Mouse (Mus musculus): ENCODE measurements at regions not wholly inside any gene's neighbourhood (a gene's known extent, or its start where the extent isn't known, plus 50 kb on each side); places are given as distances from the start of the nearest gene placed in this dataset.
"Not testable (repeated sequence)": the region's sequence is repeated elsewhere in the genome, so short reads cannot be mapped to it uniquely, and the experiment has no call there.

GRCm38 (mm10) chr13:60470426-60471398, 131.0 kb upstream of the Dapk1 start:
- no peak for DNase-seq (ENCODE audit: extremely low read depth, low read depth)

DNA sequence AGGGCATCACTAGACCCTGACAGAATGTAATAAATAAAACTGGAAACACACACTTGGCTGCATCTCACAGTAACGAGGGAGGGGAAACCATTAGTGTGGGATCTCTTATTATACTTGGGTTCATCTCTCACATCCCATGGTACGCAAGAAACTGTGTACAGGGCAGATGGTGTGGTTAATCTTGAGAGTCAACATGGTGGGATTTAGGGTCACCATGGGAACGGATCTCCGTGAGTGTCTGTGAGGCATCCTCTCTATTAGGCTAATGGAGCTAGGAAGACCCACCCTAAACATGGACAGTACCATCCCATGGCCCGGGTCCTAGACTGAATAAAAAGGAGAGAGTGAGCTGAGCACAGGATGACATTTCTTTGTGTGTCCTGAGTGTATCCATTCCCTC, 130.1 kb upstream of the Dapk1 start:
- DNase-seq (ENCODE audit: extremely low read depth, low read depth): no peak

- no peak for DNase-seq (ENCODE audit: extremely low read depth, low read depth)
Measured at GRCm38 (mm10) chr13:60476366-60476765, 125.4 kb upstream of the Dapk1 start.

DNA sequence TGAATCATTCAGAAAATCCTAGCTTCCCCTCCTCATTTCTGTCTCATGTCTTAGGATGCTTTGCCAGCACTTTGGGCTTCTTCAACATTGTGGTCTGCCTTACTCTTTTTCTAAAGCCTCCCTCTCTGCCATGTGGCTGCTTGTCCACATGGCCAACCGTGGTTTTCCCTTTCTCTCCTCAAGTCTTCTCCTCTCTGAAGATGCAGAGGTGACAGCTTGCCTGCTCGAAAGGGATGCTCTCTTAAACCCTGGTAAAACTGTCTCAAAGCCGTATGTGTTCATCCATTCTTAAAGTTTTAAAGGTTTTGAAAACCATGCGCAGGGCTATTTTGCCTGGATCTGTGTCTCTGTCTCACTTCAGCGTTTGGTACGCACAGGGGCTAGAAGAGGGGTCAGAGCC, 123.4 kb upstream of the Dapk1 start:
- no peak for DNase-seq (ENCODE audit: extremely low read depth, low read depth)

DNA sequence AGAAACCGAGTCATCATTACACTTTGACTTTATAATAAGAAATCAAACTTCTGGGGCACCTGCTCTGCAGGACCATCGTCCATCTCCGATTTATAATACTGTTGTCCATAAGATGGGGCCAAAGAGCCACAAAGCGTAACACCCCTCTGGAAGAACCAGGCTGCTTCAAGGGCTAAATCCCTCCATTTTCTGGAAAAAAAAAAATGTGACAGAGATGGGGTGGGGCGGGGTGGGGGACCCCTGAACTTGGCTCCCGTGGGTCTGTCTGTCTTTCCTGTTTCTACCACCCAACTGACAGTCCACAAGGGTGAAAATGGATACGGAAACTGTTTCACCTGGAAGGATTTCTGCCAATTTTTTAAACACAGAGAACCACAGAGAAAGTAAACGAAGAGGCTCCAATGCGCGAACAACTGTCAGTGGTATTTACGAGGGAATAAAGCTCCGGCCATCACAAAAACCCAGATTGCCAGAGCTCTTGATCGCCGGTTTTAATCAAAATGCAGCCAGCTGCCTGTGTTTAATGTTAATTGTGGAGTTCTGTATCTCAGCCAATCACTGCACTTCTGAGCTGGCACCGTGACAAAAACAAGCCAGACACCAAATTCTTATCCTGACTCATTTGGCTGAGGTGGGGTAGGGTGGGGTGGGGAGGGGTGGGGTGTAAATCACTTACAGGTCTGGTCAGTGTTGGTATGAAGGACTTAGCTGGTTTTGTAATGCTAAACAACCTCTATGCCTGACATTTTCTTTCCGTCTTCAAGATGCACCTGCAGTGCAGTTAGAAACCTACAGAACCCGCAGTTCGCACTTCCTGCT, 122.5 kb upstream of the Dapk1 start:
- no peak for DNase-seq (ENCODE audit: extremely low read depth, low read depth)

DNA sequence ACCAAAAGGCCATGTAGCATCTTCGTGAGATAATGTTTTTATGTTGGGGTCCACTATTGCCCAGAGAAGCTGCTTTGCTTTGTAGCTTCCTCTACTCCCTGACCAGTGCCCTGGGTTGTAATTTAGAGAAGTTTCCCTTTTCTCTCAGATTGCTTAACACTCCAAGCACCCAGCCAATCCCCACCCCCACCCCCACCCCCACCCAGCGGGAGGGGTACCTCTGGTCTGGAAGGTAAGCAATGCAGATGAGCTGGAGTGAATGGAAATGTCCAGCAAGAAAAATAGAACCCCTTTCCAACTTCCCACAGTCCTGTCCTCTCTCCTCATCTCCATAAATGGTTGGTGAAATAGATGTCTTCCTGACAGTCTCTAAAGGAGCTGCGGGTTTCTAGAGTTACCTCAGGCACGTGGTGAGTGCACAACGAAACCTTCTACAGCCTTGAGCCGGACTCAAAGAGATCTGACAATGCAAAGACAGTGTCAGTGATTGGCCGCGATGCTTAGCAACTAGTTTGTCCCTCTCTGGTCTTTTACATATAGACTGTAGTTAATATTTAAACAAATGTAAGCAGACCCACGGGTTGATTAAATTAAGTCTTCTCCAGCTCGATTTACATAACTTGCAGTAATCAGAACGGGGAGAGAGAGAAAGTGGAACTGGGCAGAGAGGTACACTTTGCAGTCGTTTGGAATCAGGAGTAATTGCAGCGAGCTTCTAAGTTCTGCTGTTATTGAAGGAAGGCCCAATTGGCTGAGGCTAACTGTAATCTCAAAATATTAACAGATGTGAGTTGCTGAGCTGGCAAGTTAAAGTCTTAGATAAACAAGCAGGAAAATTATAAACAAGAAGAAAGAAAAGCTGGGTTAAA, 121.7 kb upstream of the Dapk1 start:
- no peak for DNase-seq (ENCODE audit: extremely low read depth, low read depth)

DNA sequence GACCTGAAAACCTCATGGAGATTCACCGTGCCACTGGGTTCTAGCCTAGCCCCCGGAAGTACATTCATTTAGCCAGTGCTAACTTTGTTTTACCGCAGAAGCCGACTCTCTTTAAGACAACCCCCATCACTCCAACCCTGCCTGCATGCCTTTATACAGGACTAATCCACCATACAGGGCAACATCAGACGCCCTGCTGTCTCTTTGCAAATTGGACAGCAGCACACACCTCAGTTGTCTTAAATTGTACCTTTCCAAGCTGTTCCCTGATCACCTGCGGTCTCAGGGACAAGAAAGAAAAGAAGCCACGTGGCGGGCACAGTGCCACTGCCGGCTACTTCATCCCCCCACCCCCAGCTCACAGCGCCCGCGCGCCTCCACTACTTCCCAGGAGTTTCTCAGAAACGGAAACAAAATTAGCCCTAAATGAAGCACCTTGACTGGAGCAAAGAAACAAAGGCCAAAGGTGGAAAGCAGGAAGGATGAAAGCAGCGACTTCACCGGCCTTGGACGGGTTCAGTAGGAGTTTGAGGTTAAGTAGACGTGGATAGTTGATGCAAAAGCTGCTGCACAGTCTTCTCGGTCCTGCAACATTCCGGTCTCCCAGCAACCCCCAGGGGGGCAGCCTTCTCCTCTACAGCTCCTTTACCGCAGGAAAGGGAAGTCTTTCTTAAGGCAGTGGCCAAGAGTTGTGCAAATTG, 120.9 kb upstream of the Dapk1 start:
- no peak for DNase-seq (ENCODE audit: extremely low read depth, low read depth)

DNA sequence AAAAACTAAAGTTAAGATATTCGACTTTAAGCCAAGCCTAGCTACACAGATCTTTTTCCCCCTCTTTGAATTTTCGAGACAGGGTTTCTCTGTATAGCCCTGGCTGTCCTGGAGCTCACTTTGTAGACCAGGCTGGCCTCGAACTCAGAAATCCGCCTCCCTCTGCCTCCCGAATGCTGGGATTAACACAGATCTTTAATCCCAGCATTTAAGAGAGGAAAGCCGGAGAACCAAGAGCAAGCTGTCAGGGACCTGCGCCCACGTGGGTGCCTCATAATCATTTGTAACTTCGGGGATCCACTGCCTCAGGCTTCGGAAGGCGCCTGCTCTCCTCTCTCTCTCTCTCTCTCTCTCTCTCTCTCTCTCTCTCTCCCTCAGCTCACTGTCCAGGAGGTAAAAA, 120.3 kb upstream of the Dapk1 start:
- DNase-seq (ENCODE audit: extremely low read depth, low read depth): not testable (repeated sequence)

- no peak for DNase-seq (ENCODE audit: extremely low read depth, low read depth)
Measured at GRCm38 (mm10) chr13:60481946-60482345, 119.8 kb upstream of the Dapk1 start.

- DNase-seq (ENCODE audit: extremely low read depth, low read depth): no peak
Measured at GRCm38 (mm10) chr13:60486105-60486504, 115.6 kb upstream of the Dapk1 start.

GRCm38 (mm10) chr13:60486871-60487270, 114.9 kb upstream of the Dapk1 start:
- DNase-seq (ENCODE audit: extremely low read depth, low read depth): no peak

DNA sequence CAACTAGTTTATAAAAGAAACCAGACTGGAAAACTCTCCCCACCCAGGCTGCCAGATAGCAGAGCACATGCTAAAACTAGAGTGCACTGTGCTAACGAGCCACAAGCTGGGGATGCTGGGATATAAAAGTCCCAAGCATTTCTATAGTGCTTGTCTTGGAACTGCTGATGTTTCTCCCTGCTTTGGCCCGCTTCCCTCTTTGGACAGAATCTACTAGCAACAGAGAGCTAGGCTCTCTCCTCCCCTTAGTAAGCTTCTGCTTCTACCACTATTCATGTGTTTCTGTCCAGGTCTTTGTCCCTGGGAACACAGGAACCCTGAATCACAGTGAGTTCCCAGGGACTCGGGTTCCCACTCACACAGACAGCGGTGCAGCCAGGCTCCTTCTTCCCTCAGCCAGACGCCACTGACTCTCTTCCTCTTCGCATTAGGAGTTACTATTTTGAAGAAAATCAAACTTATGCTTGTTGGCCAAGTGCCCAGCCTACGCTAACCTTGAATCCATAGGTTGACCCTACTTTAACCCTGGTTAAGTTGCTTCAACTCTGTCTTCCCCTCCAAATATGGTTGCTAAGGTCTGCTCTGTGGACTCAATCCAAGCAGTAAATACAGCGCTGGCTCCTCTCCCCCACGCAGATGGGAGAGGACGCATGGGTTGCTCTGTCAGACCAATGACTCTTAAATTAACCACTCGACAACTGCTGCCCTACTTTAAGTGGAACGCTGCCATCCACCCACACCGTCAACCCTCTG, 113.4 kb upstream of the Dapk1 start:
- no peak for DNase-seq (ENCODE audit: extremely low read depth, low read depth)

GRCm38 (mm10) chr13:60488884-60489265, 112.9 kb upstream of the Dapk1 start:
- DNase-seq (ENCODE audit: extremely low read depth, low read depth): no peak

- no peak for DNase-seq (ENCODE audit: extremely low read depth, low read depth)
Measured at GRCm38 (mm10) chr13:60491948-60492464, 109.7 kb upstream of the Dapk1 start.

DNA sequence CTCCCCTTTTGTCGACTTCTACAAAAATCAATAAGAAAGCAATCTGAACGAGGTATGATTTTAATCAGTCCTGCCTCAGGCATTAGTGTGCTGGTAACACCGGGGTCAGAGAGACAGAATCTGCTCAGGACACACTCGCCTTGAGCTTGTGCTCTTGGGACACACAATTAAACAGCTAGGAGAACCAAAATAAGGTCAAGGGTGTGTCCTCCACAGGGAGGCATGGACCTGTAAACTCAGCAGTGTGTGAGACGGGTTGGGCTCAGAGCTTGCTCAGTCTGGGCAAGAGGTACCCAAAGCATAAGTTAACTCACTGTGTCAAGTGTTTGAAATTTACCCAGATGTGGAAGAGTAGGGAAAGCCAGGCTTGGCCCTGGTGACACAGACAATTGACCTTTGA, 107.9 kb upstream of the Dapk1 start:
- DNase-seq (ENCODE audit: extremely low read depth, low read depth): no peak

GRCm38 (mm10) chr13:60497714-60498400, 103.9 kb upstream of the Dapk1 start:
- DNase-seq (ENCODE audit: extremely low read depth, low read depth): no peak

- DNase-seq (ENCODE audit: extremely low read depth, low read depth): no peak
Measured at GRCm38 (mm10) chr13:60504196-60504595, 97.6 kb upstream of the Dapk1 start.

DNA sequence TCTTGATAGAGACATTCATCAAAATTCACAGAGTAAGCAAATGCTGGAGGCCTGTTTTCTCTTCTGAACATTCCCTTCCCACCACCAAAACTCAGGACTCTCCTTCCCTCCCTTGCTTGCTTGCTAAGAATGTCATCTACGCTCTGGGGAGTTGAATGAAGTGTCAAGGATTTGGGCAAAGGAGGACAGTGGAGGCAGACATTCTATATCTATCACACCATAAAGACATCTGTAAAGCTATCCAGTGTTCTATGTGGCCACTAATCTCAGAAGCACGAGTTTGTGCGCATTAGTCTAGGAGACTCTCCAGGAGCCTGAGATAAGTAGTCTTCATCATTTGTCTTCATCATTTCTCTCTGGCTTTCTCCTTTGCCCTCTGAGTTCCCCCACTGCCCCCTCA, 94.1 kb upstream of the Dapk1 start:
- no peak for DNase-seq (ENCODE audit: extremely low read depth, low read depth)

GRCm38 (mm10) chr13:60508054-60508453, 93.7 kb upstream of the Dapk1 start:
- no peak for DNase-seq (ENCODE audit: extremely low read depth, low read depth)
